16 mouse cellular contexts compared by ENCODE assay signal in genomic region chr8:111626933-111627332, GRCm38 (mm10). TPM values are rescaled to one million over a fixed set of nuclear protein-coding genes. Genes with fewer than 3 reads are reported as not detected.
A peak's percentile ranks its signal among the peaks of the same experiment; 100 is the strongest.
DNase-seq lines count a peak whose midpoint lies in the region.
"Had no signal": no experiment of that assay in that cellular context is flagged by ENCODE, and none has a peak within 500 bp of the region (broad histone marks: within the 10 kb centered on the region; RNA-seq: fewer than 3 reads in every experiment).

No protein-coding gene starts in this region.

- peak; percentile 50 for DNase-seq in cerebellum, adult 9-11 months
- no peak for DNase-seq in cerebellum, adult 18-20 months
- DNase-seq in layer of hippocampus, adult 11-12 months (ENCODE audit: low spot score): peak; percentile 31
- DNase-seq in layer of hippocampus, adult 18-20 months (ENCODE audit: low spot score in 2 of 2): no peak
- peak; percentile 35 for DNase-seq in thymus, postnatal 14 days
- no peak for DNase-seq in thymus, adult 18-20 months
- no peak for DNase-seq in urinary bladder, postnatal 4 days (ENCODE audit: low spot score in 2 of 2)
- DNase-seq: adrenal gland, postnatal 25 days; heart, postnatal 36 days; kidney, adult 2 months; liver, embryonic 13.5 days; lung, adult 18-20 months; lung, postnatal 4 days; retina, postnatal 1 day; spleen, adult 18-20 months had no signal

RNA-seq across cellular contexts. Expression of gene Ldhd, which starts 3.2 kb away (rescaled TPM):
- 1 to 10 TPM; 7.0 to 8.3 TPM for total RNA-seq in layer of hippocampus, adult 18-20 months (2021)
- total RNA-seq: monocyte, adult 5-6 weeks had no signal

RNA-seq across cellular contexts. Expression of gene Zfp1, which starts 16.3 kb away (rescaled TPM):
- 10 to 100 TPM; 21.1 to 22.2 TPM for total RNA-seq in layer of hippocampus, adult 18-20 months (2021)

Comparison
In these comparisons a context has a peak if more than half of its experiments do, and no peak if none do; other contexts are left out.
1. DNase-seq: peak in cerebellum, adult 9-11 months (single experiment), layer of hippocampus, adult 11-12 months (single experiment) and thymus, postnatal 14 days (single experiment); none in cerebellum, adult 18-20 months (0 of 2), layer of hippocampus, adult 18-20 months (0 of 2), thymus, adult 18-20 months (0 of 2) and urinary bladder, postnatal 4 days (0 of 2).